Mouse (Mus musculus) forebrain, embryonic 14.5 days (tissue): ENCODE results near the gene Arid1b. TPM values are rescaled to one million over a fixed set of nuclear protein-coding genes. Genes with fewer than 3 reads are reported as not detected.
A peak's percentile ranks its signal among the peaks of the same experiment; 100 is the strongest.

Experiments
- ATAC-seq: fragments of 200-750 bp; cut with Nextera tagmentation; 2 replicates; pipeline ENCODE4 v1.8.0; 2017; ENCODE audit warnings: mild to moderate bottlenecking, moderate library complexity
- DNase-seq: peaks from one replicate; pipeline ENCODE4 v3.0.0-alpha.2; 2015; ENCODE audit warnings: low spot score
- H3K27ac ChIP-seq: fragments of 300-500 bp; sonication (generic); 2 replicates; pipeline ENCODE4 v1.5.1; 2014; ENCODE audit warnings: low read depth, mild to moderate bottlenecking, control low read depth, low read length, moderate library complexity
- H3K27me3 ChIP-seq: fragments of 300-500 bp; sonication (generic); replicated peaks from 2 replicates; pipeline ENCODE4 v1.6.1; 2014; ENCODE audit warnings: low read length, control low read depth, mixed read lengths; ENCODE audit not compliant: control insufficient read depth, insufficient read depth
- H3K36me3 ChIP-seq: fragments of 300-500 bp; sonication (generic); 2 replicates; pipeline ENCODE4 v1.6.1; 2014; ENCODE audit warnings: low read length, control low read depth; ENCODE audit not compliant: control insufficient read depth, insufficient read depth
- H3K4me1 ChIP-seq: fragments of 300-500 bp; sonication (generic); 2 replicates; pipeline ENCODE4 v1.6.1; 2014; ENCODE audit warnings: antibody characterized with exemption, low read length, control low read depth; ENCODE audit not compliant: control insufficient read depth, insufficient read depth
- H3K4me2 ChIP-seq: fragments of 300-500 bp; sonication (generic); 2 replicates; pipeline ENCODE4 v1.6.1; 2014; ENCODE audit warnings: mild to moderate bottlenecking, control low read depth, low read length
- H3K4me3 ChIP-seq: fragments of 300-500 bp; sonication (generic); 2 replicates; pipeline ENCODE4 v1.5.1; 2014; ENCODE audit warnings: low read depth, low read length, control low read depth
- H3K9ac ChIP-seq: fragments of 300-500 bp; sonication (generic); 2 replicates; pipeline ENCODE4 v1.6.1; 2014; ENCODE audit warnings: mild to moderate bottlenecking, low read length, control low read depth, moderate library complexity
- H3K9me3 ChIP-seq: fragments of 300-500 bp; sonication (generic); replicated peaks from 2 replicates; pipeline ENCODE4 v1.6.1; 2016; ENCODE audit warnings: low read length, control low read depth, mixed read lengths; ENCODE audit not compliant: control insufficient read depth
- WGBS: fragments of 180-500 bp; shearing (Covaris S2); extraction: QIAGEN DNeasy Blood & Tissue Kit; methylation state at CpG from one replicate; pipeline ENCODE4 v1.1.7; 2014; 5-methylcytosine and 5-hydroxymethylcytosine counted together
- polyA plus RNA-seq: library from polyadenylated mRNA; unstranded; fragments of >200 nt; fragmentation: Nextera tagmentation; extraction: Ambion mirVana; gene quantifications from 2 replicates; pipeline ENCODE4 v1.2.1, GENCODE M21; 2014

Arid1b gene
- polyA plus RNA-seq, 1 experiment from 2014 or later, result 11.1 TPM

- Histone ChIP-seq H3K4me3 (no peak overlapping the region), H3K4me1 (peaks cover 61% of the 10 kb centered on the region), H3K36me3 (no peaks in the 10 kb centered on the region), H3K4me2 (no peak overlapping the region), H3K9me3 (no peaks in the 10 kb centered on the region), H3K9ac (no peak overlapping the region), H3K27me3 (no peaks in the 10 kb centered on the region), H3K27ac (no peak overlapping the region)
- ATAC-seq (no peak), DNase-seq (no peak)
- 98% methylated on average over 1 of the region's 1 CpGs for WGBS
Measured at GRCm38 (mm10) chr17:5209076-5209475, 214.9 kb downstream of the Arid1b start.

GRCm38 (mm10) chr17:5210101-5210727 is 216.1 kb downstream of the Arid1b start:
- ATAC-seq (0 out of 2 replicates have a peak, but pooled peaks have one; percentile 11), DNase-seq (peak; percentile 79)
- no peaks in the 10 kb centered on the region for H3K9me3 ChIP-seq
- H3K4me2 ChIP-seq, result no peak overlapping the region
- H3K27me3 ChIP-seq, result no peaks in the 10 kb centered on the region
- 78% methylated on average over 6 of the region's 6 CpGs for WGBS
- H3K36me3 ChIP-seq, result no peaks in the 10 kb centered on the region
- 0 out of 2 replicates have a peak overlapping the region, but pooled peaks have one; percentile 15 for H3K27ac ChIP-seq
- peaks cover 56% of the 10 kb centered on the region for H3K4me1 ChIP-seq
- H3K9ac ChIP-seq, result no peak overlapping the region
- H3K4me3 ChIP-seq, result no peak overlapping the region

GRCm38 (mm10) chr17:5210891-5211290 is 216.8 kb downstream of the Arid1b start:
- 76% methylated on average over 7 of the region's 7 CpGs for WGBS
- peak overlapping the region; percentile 85 for H3K27ac ChIP-seq
- H3K9ac ChIP-seq, result no peak overlapping the region
- no peaks in the 10 kb centered on the region for H3K36me3 ChIP-seq
- DNase-seq, result no peak
- no peaks in the 10 kb centered on the region for H3K9me3 ChIP-seq
- ATAC-seq, result no peak
- H3K4me2 ChIP-seq, result no peak overlapping the region
- no peaks in the 10 kb centered on the region for H3K27me3 ChIP-seq
- peaks cover 51% of the 10 kb centered on the region for H3K4me1 ChIP-seq
- no peak overlapping the region for H3K4me3 ChIP-seq

GRCm38 (mm10) chr17:5212166-5212565 is 218.0 kb downstream of the Arid1b start:
- H3K4me1 ChIP-seq, result peaks cover 47% of the 10 kb centered on the region
- no peaks in the 10 kb centered on the region for H3K9me3 ChIP-seq
- peak overlapping the region; percentile 1; the same call in 1 of the 2 replicates for H3K4me2 ChIP-seq
- no peak overlapping the region for H3K4me3 ChIP-seq
- peak; percentile 77 for ATAC-seq
- peak; percentile 83 for DNase-seq
- 11% methylated on average over 12 of the region's 12 CpGs for WGBS
- H3K27ac ChIP-seq, result peak overlapping the region; percentile 85
- H3K27me3 ChIP-seq, result no peaks in the 10 kb centered on the region
- H3K9ac ChIP-seq, result no peak overlapping the region
- no peaks in the 10 kb centered on the region for H3K36me3 ChIP-seq

- Histone ChIP-seq H3K27ac (peak overlapping the region; percentile 85), H3K4me1 (peaks cover 59% of the 10 kb centered on the region), H3K4me3 (no peak overlapping the region), H3K27me3 (no peaks in the 10 kb centered on the region), H3K36me3 (no peaks in the 10 kb centered on the region), H3K4me2 (no peak overlapping the region), H3K9me3 (no peaks in the 10 kb centered on the region), H3K9ac (peak overlapping the region; percentile 40)
- no peak for DNase-seq
- no peak for ATAC-seq
- 46% methylated on average over 6 of the region's 6 CpGs for WGBS
Measured at GRCm38 (mm10) chr17:5213441-5213840, 219.3 kb downstream of the Arid1b start.

- Histone ChIP-seq H3K9ac (no peak overlapping the region), H3K36me3 (no peaks in the 10 kb centered on the region), H3K9me3 (no peaks in the 10 kb centered on the region), H3K4me2 (no peak overlapping the region), H3K4me1 (peaks cover 64% of the 10 kb centered on the region), H3K27ac (no peak overlapping the region), H3K27me3 (no peaks in the 10 kb centered on the region), H3K4me3 (no peak overlapping the region)
- ATAC-seq (no peak), DNase-seq (no peak)
- WGBS, result 85% methylated on average over 4 of the region's 4 CpGs
Measured at GRCm38 (mm10) chr17:5215352-5215751, 221.2 kb downstream of the Arid1b start.

- H3K27ac ChIP-seq, result no peak overlapping the region
- 44% methylated on average over 10 of the region's 10 CpGs for WGBS
- no peak overlapping the region for H3K9ac ChIP-seq
- no peak overlapping the region for H3K4me2 ChIP-seq
- DNase-seq, result no peak
- H3K36me3 ChIP-seq, result no peaks in the 10 kb centered on the region
- no peaks in the 10 kb centered on the region for H3K9me3 ChIP-seq
- no peak for ATAC-seq
- no peaks in the 10 kb centered on the region for H3K27me3 ChIP-seq
- no peak overlapping the region for H3K4me3 ChIP-seq
- H3K4me1 ChIP-seq, result peaks cover 63% of the 10 kb centered on the region
Measured at GRCm38 (mm10) chr17:5216965-5217546, 222.9 kb downstream of the Arid1b start.

GRCm38 (mm10) chr17:5217852-5218845 is 224.0 kb downstream of the Arid1b start:
- DNase-seq (peak; percentile 66), ATAC-seq (peak; percentile 56)
- Histone ChIP-seq H3K36me3 (no peaks in the 10 kb centered on the region), H3K9me3 (no peaks in the 10 kb centered on the region), H3K27ac (peak overlapping the region; percentile 39; the same call in 1 of the 2 replicates), H3K4me1 (peaks cover 52% of the 10 kb centered on the region), H3K4me2 (no peak overlapping the region), H3K4me3 (no peak overlapping the region), H3K9ac (no peak overlapping the region), H3K27me3 (no peaks in the 10 kb centered on the region)
- 46% methylated on average over 9 of the region's 9 CpGs for WGBS
